Mouse (Mus musculus) liver, embryonic 12.5 days (tissue): ENCODE data around the gene Setd3. TPM values are rescaled to one million over a fixed set of nuclear protein-coding genes. Genes with fewer than 3 reads are reported as not detected.
"Not testable (repeated sequence)": the region's sequence is repeated elsewhere in the genome, so short reads cannot be mapped to it uniquely, and the experiment has no call there.

ENCODE experiments used
- ATAC-seq: fragments of 200-750 bp; cut with Nextera tagmentation; 2 replicates; pipeline ENCODE4 v1.8.0; 2017; ENCODE audit warnings: moderate number of reproducible peaks, mild to moderate bottlenecking, moderate library complexity
- H3K27ac ChIP-seq: fragments of 300-500 bp; sonication (generic); 2 replicates; pipeline ENCODE4 v1.5.1; 2016; ENCODE audit warnings: mild to moderate bottlenecking
- H3K27me3 ChIP-seq: fragments of 300-500 bp; sonication (generic); replicated peaks from 2 replicates; pipeline ENCODE4 v1.6.1; 2016; ENCODE audit warnings: mild to moderate bottlenecking, moderate library complexity
- H3K36me3 ChIP-seq: fragments of 300-500 bp; sonication (generic); 2 replicates; pipeline ENCODE4 v1.6.1; 2016; ENCODE audit warnings: mild to moderate bottlenecking, moderate library complexity
- H3K4me1 ChIP-seq: fragments of 300-500 bp; sonication (generic); 2 replicates; pipeline ENCODE4 v1.6.1; 2016
- H3K4me2 ChIP-seq: fragments of 300-500 bp; sonication (generic); 2 replicates; pipeline ENCODE4 v1.6.1; 2016; ENCODE audit warnings: mild to moderate bottlenecking, moderate library complexity
- H3K4me3 ChIP-seq: fragments of 300-500 bp; sonication (generic); 2 replicates; pipeline ENCODE4 v1.5.1; 2016; ENCODE audit warnings: mild to moderate bottlenecking, moderate library complexity
- H3K9ac ChIP-seq: fragments of 300-500 bp; sonication (generic); 2 replicates; pipeline ENCODE4 v1.6.1; 2016; ENCODE audit warnings: mild to moderate bottlenecking, moderate library complexity
- H3K9me3 ChIP-seq: fragments of 300-500 bp; sonication (generic); replicated peaks from 2 replicates; pipeline ENCODE4 v1.6.1; 2016; ENCODE audit warnings: mild to moderate bottlenecking, moderate library complexity
- WGBS: fragments of 180-500 bp; shearing (Covaris S2); methylation state at CpG from one replicate; pipeline ENCODE4 v1.1.7; 2016; ENCODE audit not compliant: insufficient replicate concordance; 5-methylcytosine and 5-hydroxymethylcytosine counted together
- polyA plus RNA-seq: library from polyadenylated mRNA; unstranded; fragments of >200 nt; fragmentation: Nextera tagmentation; extraction: Ambion mirVana; gene quantifications from 2 replicates; pipeline ENCODE4 v1.2.1, GENCODE M21; 2016

The Setd3 gene
- polyA plus RNA-seq, 1 experiment from 2014 or later: 71.3 TPM

DNA sequence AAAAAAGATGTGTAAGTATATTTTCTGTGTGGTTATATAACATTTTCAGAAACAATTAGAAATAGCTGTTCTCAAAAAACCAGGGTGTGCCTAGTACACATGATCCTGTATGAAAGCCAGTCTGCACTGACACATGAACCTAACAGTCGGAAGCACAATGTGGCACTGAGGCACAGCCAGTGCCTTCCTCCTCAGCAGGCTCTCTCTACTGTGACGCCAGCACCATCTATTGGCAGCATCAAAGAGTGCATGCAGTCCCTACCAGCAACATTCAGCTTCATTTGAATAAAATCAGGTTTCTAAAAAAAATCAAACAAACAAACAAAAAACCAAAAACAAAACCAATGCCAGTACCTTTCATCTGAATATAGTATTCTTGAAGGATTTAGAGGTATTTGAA lies 57.8 kb downstream of the Setd3 start:
- H3K27me3 ChIP-seq: no peaks in the 10 kb centered on the region
- no peak for ATAC-seq
- H3K4me3 ChIP-seq: no peak overlapping the region
- WGBS: 33% methylated on average over 2 of the region's 2 CpGs
- H3K4me1 ChIP-seq: peaks cover 4% of the 10 kb centered on the region
- H3K9ac ChIP-seq: no peak overlapping the region
- no peak overlapping the region for H3K27ac ChIP-seq
- peaks cover 35% of the 10 kb centered on the region for H3K36me3 ChIP-seq
- H3K4me2 ChIP-seq: no peak overlapping the region
- H3K9me3 ChIP-seq: no peaks in the 10 kb centered on the region

DNA sequence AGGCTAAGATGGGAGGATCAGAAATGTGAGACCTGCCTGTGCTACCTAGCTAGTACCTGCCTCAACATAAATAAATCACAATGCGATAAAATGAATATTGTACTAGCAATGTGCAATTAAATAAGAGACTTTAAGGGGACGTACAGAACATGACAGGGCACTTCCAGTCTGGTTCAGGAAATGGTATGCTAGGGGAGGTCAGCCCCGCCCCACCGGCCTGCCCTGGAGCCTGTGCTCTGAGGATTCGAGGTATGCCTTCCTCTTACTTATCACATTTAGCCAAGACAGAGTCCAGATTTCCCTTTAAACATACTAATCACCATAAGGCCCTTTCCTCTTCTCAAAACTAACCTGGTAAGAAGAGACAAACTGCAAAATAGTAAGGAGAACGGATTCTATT lies 58.7 kb downstream of the Setd3 start:
- no peaks in the 10 kb centered on the region for H3K9me3 ChIP-seq
- WGBS: 49% methylated on average over 6 of the region's 6 CpGs
- ATAC-seq: no peak
- no peak overlapping the region for H3K27ac ChIP-seq
- H3K4me3 ChIP-seq: no peak overlapping the region
- H3K36me3 ChIP-seq: peaks cover 42% of the 10 kb centered on the region
- H3K4me2 ChIP-seq: no peak overlapping the region
- peaks cover 3% of the 10 kb centered on the region; the same call in 1 of the 2 replicates for H3K4me1 ChIP-seq
- H3K9ac ChIP-seq: no peak overlapping the region
- H3K27me3 ChIP-seq: no peaks in the 10 kb centered on the region

DNA sequence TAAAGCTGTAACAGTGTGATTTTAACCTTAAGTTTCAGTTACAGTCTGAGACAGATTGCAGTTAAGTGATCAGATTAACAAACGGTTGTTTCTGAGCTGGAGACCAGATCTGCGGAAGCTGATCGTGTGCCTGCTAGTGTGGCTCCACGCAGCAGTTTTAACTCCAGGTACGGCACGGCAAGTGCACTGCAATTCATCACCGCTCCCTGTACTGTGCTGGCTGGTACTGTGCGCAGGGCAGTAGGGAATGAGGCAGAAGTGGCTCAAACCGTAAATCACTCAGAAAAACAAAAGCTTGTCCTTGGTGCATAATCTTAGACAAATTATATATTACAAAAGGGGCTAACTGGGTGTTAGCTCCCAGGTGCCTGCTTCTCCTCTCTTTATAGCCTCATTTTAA lies 59.2 kb downstream of the Setd3 start:
- Histone ChIP-seq H3K9me3 (no peaks in the 10 kb centered on the region), H3K4me3 (no peak overlapping the region), H3K27me3 (no peaks in the 10 kb centered on the region), H3K4me1 (peaks cover 3% of the 10 kb centered on the region; the same call in 1 of the 2 replicates), H3K36me3 (peaks cover 43% of the 10 kb centered on the region), H3K27ac (no peak overlapping the region), H3K4me2 (no peak overlapping the region), H3K9ac (no peak overlapping the region)
- no peak for ATAC-seq
- WGBS: 80% methylated on average over 9 of the region's 9 CpGs

DNA sequence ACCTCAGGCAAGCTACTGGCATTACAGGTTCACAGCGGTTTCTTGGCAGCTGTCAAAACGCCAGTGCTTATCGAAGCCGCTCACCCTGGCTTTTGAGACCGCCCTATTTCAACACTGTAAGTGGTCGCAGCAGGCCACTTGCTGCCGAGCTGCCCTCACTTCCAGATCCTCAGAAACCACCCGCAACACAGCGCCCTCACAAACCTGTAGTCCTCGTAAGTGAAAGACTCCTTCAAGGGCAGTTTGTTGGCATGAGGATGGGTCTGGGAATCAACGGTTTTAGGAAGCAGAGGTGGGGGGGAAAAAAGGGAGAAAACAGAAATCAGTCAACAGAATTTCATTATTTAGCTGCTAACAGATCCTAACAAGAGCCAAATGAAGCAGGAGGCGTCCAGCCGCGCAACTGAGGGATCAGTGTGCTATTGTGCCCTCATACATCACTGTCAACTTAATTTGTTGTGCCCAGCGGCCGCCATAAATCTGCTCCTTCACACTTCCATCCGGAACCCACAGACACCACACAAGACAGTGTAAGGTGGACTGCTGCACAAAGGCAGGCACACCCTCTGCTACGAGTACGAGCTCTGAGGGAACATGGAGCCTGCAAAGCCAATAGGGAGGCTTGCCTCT lies 60.1 kb downstream of the Setd3 start:
- Histone ChIP-seq H3K36me3 (peaks cover 50% of the 10 kb centered on the region), H3K4me2 (no peak overlapping the region), H3K27me3 (no peaks in the 10 kb centered on the region), H3K9ac (no peak overlapping the region), H3K9me3 (no peaks in the 10 kb centered on the region), H3K4me1 (peaks cover 3% of the 10 kb centered on the region; the same call in 1 of the 2 replicates), H3K27ac (no peak overlapping the region), H3K4me3 (no peak overlapping the region)
- 80% methylated on average over 19 of the region's 19 CpGs for WGBS
- no peak for ATAC-seq

DNA sequence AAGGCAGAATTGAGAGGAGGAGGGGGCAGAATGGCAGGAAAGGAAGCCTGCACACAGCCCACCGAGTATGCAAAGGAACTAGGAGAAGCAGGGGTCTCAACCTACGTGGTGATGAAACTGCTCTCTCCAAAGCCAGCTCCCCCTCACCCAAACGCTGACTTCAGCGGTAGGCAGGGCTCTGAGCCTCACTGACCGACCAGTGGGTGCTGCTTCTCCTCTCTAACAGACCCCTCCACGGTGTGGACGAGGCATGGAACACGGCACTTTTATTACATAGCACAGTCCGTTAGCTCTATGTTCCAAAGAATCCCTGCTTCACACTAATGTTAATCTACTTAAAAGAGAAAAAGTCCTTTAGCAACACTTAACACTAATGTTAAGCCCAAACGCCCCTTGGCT lies 60.6 kb downstream of the Setd3 start:
- 82% methylated on average over 10 of the region's 10 CpGs for WGBS
- Histone ChIP-seq H3K4me2 (no peak overlapping the region), H3K4me1 (peaks cover 3% of the 10 kb centered on the region; the same call in 1 of the 2 replicates), H3K9ac (no peak overlapping the region), H3K27me3 (no peaks in the 10 kb centered on the region), H3K4me3 (no peak overlapping the region), H3K27ac (no peak overlapping the region), H3K9me3 (no peaks in the 10 kb centered on the region), H3K36me3 (peaks cover 54% of the 10 kb centered on the region)
- no peak for ATAC-seq

DNA sequence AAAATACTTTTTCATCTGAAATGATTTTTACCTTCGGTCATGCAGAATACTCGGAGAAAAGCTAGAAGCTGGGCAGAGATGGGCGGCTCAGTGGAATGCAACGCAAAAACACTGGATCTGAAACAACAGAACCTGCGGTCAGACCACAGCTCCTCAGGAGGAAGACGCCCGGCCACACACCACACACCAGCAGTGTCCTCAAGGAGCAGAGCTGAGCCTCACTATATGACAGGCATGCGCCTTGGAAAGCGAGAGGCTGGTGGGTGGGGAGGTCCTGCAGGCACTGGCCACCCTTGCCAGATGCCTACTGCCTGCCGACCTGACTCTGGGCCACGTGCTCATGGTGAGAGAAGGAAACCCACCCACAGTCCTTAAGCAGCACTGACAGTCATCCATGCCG lies 67.9 kb downstream of the Setd3 start:
- Histone ChIP-seq H3K36me3 (peaks cover 91% of the 10 kb centered on the region), H3K4me2 (no peak overlapping the region), H3K27ac (no peak overlapping the region), H3K4me1 (no peaks in the 10 kb centered on the region), H3K9ac (no peak overlapping the region), H3K9me3 (no peaks in the 10 kb centered on the region), H3K27me3 (no peaks in the 10 kb centered on the region), H3K4me3 (no peak overlapping the region)
- no peak for ATAC-seq
- WGBS: 83% methylated on average over 12 of the region's 12 CpGs

DNA sequence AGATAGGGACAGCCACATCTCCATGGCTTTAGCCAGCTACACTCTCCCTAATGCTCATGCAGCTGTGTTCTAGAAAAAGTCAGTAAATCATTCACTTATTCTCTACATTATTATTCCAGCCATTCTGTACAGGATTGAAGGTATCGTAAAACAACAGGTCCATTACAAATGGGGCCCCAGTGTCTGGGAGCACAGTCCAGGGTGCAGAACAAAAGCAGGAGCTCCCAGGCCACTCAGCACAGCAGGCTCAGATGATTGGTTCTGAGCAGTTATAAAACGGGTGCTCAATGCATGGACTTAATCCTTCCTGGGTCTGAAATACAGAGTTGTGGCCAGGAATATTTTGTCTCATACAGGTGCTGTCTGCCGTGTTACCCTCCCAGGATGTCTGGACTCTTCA lies 68.4 kb downstream of the Setd3 start:
- Histone ChIP-seq H3K27me3 (no peaks in the 10 kb centered on the region), H3K27ac (no peak overlapping the region), H3K9ac (no peak overlapping the region), H3K9me3 (no peaks in the 10 kb centered on the region), H3K4me3 (no peak overlapping the region), H3K4me1 (no peaks in the 10 kb centered on the region), H3K36me3 (peaks cover 91% of the 10 kb centered on the region), H3K4me2 (no peak overlapping the region)
- ATAC-seq: no peak
- 89% methylated on average over 3 of the region's 3 CpGs for WGBS

DNA sequence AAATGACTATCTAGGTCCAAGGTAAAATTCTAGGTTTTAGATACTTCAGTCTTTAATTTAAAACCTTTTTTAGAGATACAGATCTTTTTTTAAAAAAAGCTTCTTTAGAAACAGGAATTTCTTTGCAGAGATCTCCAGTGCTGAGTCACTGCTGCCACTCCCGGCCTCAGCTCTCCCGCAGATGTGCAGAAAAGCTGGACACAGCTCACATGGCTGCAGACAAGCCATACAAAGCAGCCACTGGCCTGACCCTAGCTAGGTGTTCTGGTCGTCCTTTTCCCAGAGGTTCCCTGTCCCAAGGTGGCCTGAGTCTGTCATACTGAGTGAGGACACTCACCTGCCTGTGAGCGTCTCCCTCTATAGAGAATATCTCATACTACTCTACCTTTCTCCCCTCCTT lies 69.4 kb downstream of the Setd3 start:
- H3K4me2 ChIP-seq: no peak overlapping the region
- ATAC-seq: no peak
- no peaks in the 10 kb centered on the region for H3K27me3 ChIP-seq
- no peak overlapping the region for H3K9ac ChIP-seq
- 60% methylated on average over 4 of the region's 4 CpGs for WGBS
- H3K36me3 ChIP-seq: peaks cover 91% of the 10 kb centered on the region
- no peaks in the 10 kb centered on the region for H3K4me1 ChIP-seq
- no peak overlapping the region for H3K27ac ChIP-seq
- no peak overlapping the region for H3K4me3 ChIP-seq
- H3K9me3 ChIP-seq: no peaks in the 10 kb centered on the region

DNA sequence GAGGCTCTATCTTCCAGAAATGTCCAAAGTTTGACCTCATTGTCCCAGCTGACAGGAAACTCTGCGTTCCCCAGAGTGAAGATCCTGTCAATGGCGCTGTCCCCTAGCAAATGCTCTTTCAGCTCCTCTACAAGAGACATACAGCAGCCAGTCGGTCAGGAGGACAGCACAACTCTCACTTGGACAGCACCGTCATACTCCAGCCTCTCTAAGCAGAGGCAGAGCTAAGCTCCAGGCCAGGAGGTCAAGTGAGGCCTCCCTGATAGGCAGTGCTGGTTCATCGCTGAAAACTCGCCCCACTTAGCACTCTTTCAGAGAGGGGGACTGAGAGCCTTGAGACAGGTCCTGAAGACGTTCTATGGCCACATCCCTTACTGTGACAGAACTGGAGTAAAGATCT lies 70.5 kb downstream of the Setd3 start:
- not testable (repeated sequence) for H3K4me2 ChIP-seq, H3K4me1 ChIP-seq, H3K27me3 ChIP-seq, H3K4me3 ChIP-seq, H3K9me3 ChIP-seq, H3K9ac ChIP-seq, H3K27ac ChIP-seq, ATAC-seq
- H3K36me3 ChIP-seq: peaks cover 82% of the 10 kb centered on the region
- 76% methylated on average over 7 of the region's 7 CpGs for WGBS

DNA sequence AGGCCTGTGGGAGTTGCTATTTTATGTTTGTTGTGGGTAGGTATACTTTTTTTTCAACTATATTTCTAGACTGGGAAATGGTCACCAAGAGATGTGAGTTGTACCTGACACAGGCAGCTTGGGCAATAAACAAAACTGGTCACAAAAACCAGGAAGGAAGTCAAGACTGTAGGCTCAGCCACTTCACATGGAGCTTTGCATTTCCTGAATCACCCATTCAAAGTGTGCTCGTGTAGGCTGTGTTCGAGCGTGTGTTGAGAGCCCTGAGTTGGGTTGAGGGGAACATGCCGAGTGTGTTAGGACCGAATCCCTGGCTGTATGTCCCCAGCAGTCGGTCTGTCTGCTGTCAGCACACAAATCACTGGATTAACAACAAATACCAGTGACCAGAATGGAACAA lies 75.8 kb downstream of the Setd3 start:
- Histone ChIP-seq H3K36me3 (peaks cover 35% of the 10 kb centered on the region), H3K27me3 (no peaks in the 10 kb centered on the region), H3K9ac (no peak overlapping the region), H3K4me2 (no peak overlapping the region), H3K4me1 (no peaks in the 10 kb centered on the region), H3K27ac (no peak overlapping the region), H3K9me3 (no peaks in the 10 kb centered on the region), H3K4me3 (no peak overlapping the region)
- 30% methylated on average over 6 of the region's 6 CpGs for WGBS
- no peak for ATAC-seq

DNA sequence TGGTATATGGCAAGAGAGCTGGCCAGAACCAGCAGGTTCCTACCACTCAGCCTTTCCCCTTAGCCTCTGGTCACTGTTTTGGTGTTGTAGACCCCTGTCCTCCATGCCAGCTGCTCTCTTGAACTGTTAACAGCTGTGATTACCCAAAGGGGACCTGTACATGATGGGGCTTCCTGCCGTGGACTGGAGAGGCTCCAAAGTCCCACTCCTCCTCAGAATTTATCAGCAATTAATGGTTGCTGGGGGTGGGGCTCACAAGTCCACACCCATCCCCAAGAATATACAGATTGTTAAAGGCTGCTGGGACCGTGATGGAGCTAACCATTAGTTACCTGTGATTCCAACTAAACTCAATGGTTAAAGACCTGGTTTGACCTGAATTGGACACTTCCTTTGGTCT lies 77.0 kb downstream of the Setd3 start:
- 51% methylated on average over 2 of the region's 2 CpGs for WGBS
- H3K9ac ChIP-seq: no peak overlapping the region
- peaks cover 26% of the 10 kb centered on the region for H3K36me3 ChIP-seq
- H3K27me3 ChIP-seq: no peaks in the 10 kb centered on the region
- no peak overlapping the region for H3K4me2 ChIP-seq
- no peaks in the 10 kb centered on the region for H3K9me3 ChIP-seq
- no peak overlapping the region for H3K4me3 ChIP-seq
- no peaks in the 10 kb centered on the region for H3K4me1 ChIP-seq
- ATAC-seq: no peak
- H3K27ac ChIP-seq: no peak overlapping the region

DNA sequence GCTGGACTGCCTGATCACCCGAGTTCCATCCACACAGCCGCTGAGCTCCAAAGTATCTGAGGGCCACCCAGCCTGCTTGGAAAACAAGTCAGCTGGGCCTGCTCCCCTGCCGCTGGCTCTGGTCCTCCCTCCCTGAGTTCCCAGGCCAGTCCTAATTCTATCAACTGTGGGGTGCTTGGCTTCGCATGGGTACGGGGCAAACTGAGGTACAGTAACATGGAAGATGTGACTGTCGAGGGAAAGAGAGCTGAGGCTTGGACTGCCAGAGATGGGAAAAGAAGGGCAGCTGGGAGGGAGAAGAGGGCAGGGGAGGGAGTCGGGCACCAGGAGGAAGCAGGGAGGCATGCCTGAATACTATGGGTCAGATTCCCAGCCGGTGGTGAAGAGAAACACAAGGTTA lies 78.9 kb downstream of the Setd3 start:
- no peak for ATAC-seq
- no peak overlapping the region for H3K9ac ChIP-seq
- no peaks in the 10 kb centered on the region for H3K9me3 ChIP-seq
- WGBS: 73% methylated on average over 8 of the region's 8 CpGs
- H3K4me3 ChIP-seq: no peak overlapping the region
- H3K4me1 ChIP-seq: no peaks in the 10 kb centered on the region
- no peak overlapping the region for H3K4me2 ChIP-seq
- H3K27ac ChIP-seq: no peak overlapping the region
- no peaks in the 10 kb centered on the region for H3K27me3 ChIP-seq
- H3K36me3 ChIP-seq: peaks cover 7% of the 10 kb centered on the region
